Mouse (Mus musculus): ENCODE data around the gene Suclg2. TPM values are rescaled to one million over a fixed set of nuclear protein-coding genes. Genes with fewer than 3 reads are reported as not detected.
A peak's percentile ranks its signal among the peaks of the same experiment; 100 is the strongest.

Gene Suclg2
- polyA plus RNA-seq, 1 experiment from 2014 or later = 38.1 TPM

DNA sequence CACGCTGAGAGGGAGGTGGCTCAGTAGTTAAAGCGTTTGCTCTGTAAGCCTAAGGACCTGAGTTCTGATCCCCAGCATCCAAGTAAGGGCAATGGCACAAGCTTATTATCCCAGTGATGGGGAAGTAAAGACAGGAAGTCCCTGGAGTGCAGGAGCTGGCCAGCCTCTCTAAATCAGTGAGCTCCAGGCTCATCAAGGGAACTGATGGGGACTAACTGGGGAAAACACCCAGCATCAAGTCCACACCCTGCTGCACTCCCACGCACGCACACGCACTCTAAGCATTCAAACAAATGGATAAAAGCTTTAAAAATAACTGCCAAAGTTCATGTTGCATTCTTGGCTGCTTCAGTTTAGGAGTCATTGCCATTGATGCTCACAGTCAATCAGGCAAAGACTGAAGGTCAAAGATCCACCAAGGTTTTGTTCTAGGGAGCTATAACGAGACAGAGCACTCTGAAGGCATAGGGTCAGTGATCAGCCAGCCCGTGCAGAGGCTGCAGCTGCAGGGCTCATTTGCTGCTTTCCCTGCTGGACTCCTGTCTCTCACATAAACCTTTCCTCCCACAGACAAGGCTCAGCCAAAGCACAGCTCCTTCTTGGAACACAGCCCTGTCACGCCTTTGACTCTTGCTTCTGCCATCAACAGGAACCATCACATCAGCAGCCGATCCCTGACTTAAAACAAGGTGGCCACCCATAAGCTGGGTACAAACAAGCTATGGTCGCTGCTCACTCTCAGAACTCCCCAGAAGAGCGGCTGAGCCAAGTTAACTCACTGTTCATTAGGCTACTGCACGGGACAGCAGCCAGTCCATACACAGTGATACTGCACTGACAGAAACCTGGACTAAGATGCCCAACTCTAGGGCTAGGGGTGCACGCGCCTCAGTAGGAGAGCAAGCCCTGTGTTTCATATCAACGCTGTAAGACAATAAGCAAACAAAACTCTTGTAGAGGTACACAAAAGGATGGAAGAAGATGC, 121.5 kb downstream of the Suclg2 start:
- H3K9me3 ChIP-seq (ENCODE audit: control insufficient read depth, low read length) = no peaks in the 10 kb centered on the region
- H3K27ac ChIP-seq (ENCODE audit: low read depth, low read length) = no peak overlapping the region
- WGBS = 79% methylated on average over 15 of the region's 15 CpGs
- no peak overlapping the region for H3K9ac ChIP-seq (ENCODE audit: low read depth, low read length)
- ATAC-seq (ENCODE audit: low FRiP score) = no peak
- H3K4me2 ChIP-seq (replicated peaks; ENCODE audit: low read depth, low read length) = no peak overlapping the region
- H3K27me3 ChIP-seq (ENCODE audit: control insufficient read depth, insufficient read depth, low read length) = no peaks in the 10 kb centered on the region
- H3K4me1 ChIP-seq (replicated peaks; ENCODE audit: control insufficient read depth, insufficient read depth, low read length) = no peaks in the 10 kb centered on the region
- DNase-seq (ENCODE audit: low spot score) = no peak
- no peak overlapping the region for H3K4me3 ChIP-seq (ENCODE audit: low read depth, low read length)
- H3K36me3 ChIP-seq (ENCODE audit: control insufficient read depth, insufficient read depth, low read length) = no peaks in the 10 kb centered on the region

DNA sequence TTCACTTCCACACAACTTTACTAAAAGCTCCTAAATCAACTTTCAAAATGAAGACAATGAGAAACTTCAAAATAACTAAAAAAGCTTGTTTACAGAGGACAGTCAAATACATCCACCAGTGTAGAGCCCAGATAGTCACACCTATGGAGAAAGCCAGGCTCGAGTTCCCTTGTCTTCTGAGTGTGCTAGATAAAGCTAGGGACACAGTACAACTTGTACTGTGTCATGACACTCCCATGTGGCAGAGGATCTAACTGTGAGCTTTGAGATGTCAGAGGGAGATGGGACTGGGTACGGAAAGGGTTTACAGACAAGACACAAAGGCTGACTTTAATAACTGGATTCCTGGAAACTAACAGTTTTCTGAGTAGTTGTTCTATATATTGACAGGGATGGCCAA, 122.7 kb downstream of the Suclg2 start:
- H3K4me1 ChIP-seq (replicated peaks; ENCODE audit: control insufficient read depth, insufficient read depth, low read length) = no peaks in the 10 kb centered on the region
- H3K9me3 ChIP-seq (ENCODE audit: control insufficient read depth, low read length) = no peaks in the 10 kb centered on the region
- no peak for DNase-seq (ENCODE audit: low spot score)
- H3K36me3 ChIP-seq (ENCODE audit: control insufficient read depth, insufficient read depth, low read length) = no peaks in the 10 kb centered on the region
- H3K27ac ChIP-seq (ENCODE audit: low read depth, low read length) = no peak overlapping the region
- H3K9ac ChIP-seq (ENCODE audit: low read depth, low read length) = no peak overlapping the region
- H3K4me3 ChIP-seq (ENCODE audit: low read depth, low read length) = no peak overlapping the region
- ATAC-seq (ENCODE audit: low FRiP score) = no peak
- WGBS = 77% methylated on average over 2 of the region's 2 CpGs
- H3K4me2 ChIP-seq (replicated peaks; ENCODE audit: low read depth, low read length) = no peak overlapping the region
- no peaks in the 10 kb centered on the region for H3K27me3 ChIP-seq (ENCODE audit: control insufficient read depth, insufficient read depth, low read length)

DNA sequence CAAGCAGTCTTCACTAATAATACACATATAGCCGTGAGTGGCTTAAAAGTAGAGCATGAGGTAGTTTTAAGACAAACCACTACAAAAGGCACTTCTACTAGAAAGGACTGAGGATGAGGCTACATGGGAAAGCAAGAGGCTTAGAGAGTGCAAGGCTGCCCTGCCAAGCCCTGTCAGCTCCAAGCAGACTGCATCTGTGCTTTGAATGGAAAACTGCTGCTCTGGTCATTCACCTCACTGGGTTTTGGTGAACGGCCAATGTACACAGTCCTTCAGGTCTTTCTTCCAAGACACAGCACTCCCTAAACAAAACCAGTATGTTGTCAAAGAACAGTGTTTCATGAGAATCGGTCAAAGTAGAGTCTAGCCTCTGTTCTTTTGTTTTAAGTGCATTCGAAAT, 124.4 kb downstream of the Suclg2 start:
- no peak overlapping the region for H3K4me2 ChIP-seq (replicated peaks; ENCODE audit: low read depth, low read length)
- no peaks in the 10 kb centered on the region for H3K4me1 ChIP-seq (replicated peaks; ENCODE audit: control insufficient read depth, insufficient read depth, low read length)
- no peak overlapping the region for H3K27ac ChIP-seq (ENCODE audit: low read depth, low read length)
- no peaks in the 10 kb centered on the region for H3K36me3 ChIP-seq (ENCODE audit: control insufficient read depth, insufficient read depth, low read length)
- ATAC-seq (ENCODE audit: low FRiP score) = no peak
- no peak for DNase-seq (ENCODE audit: low spot score)
- no peak overlapping the region for H3K4me3 ChIP-seq (ENCODE audit: low read depth, low read length)
- no peaks in the 10 kb centered on the region for H3K27me3 ChIP-seq (ENCODE audit: control insufficient read depth, insufficient read depth, low read length)
- H3K9me3 ChIP-seq (ENCODE audit: control insufficient read depth, low read length) = no peaks in the 10 kb centered on the region
- no peak overlapping the region for H3K9ac ChIP-seq (ENCODE audit: low read depth, low read length)
- 89% methylated on average over 4 of the region's 4 CpGs for WGBS

DNA sequence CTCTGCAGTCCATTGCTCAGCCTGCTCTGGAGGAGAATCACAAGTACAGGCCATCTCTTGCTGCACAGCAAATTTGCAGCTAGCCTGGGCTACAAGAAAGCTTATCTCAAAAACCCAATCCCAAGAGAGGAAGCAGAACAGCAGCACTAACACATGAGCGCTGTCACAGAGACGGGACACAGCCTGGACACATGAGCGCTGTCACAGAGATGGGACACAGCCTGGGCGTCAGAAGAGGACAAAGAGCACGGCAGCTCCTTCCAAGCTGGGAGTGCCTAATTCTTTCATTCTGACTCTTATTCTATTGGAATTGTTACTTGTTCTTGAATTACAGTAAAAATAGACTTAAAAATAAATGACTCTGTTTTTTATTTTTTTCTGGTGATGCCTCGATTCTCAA, 126.2 kb downstream of the Suclg2 start:
- Histone ChIP-seq H3K9ac (ENCODE audit: low read depth, low read length) (no peak overlapping the region), H3K4me2 (replicated peaks; ENCODE audit: low read depth, low read length) (no peak overlapping the region), H3K36me3 (ENCODE audit: control insufficient read depth, insufficient read depth, low read length) (no peaks in the 10 kb centered on the region), H3K27me3 (ENCODE audit: control insufficient read depth, insufficient read depth, low read length) (no peaks in the 10 kb centered on the region), H3K4me1 (replicated peaks; ENCODE audit: control insufficient read depth, insufficient read depth, low read length) (no peaks in the 10 kb centered on the region), H3K4me3 (ENCODE audit: low read depth, low read length) (no peak overlapping the region), H3K9me3 (ENCODE audit: control insufficient read depth, low read length) (no peaks in the 10 kb centered on the region), H3K27ac (ENCODE audit: low read depth, low read length) (no peak overlapping the region)
- ATAC-seq (ENCODE audit: low FRiP score) (no peak), DNase-seq (ENCODE audit: low spot score) (no peak)
- 94% methylated on average over 6 of the region's 6 CpGs for WGBS

DNA sequence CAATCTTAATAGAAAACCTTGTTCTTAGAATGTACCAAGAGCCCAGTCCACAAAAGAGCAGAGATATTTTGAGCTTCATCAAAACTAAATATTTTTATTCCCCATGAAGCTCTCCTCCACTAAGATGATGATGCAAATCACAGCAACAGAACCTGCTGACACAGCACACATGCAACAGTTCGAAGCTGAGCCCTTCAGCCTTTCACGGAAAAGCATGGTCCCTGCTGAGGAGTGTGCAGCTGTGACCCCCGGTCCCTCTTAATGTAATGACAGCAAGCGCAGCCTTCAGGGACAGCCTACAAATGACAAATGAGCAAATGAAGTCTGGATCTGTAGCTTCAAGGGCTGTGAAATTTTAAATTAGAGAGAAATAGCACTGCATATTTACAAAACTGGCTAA, 128.1 kb downstream of the Suclg2 start:
- H3K36me3 ChIP-seq (ENCODE audit: control insufficient read depth, insufficient read depth, low read length) = no peaks in the 10 kb centered on the region
- 22% methylated on average over 4 of the region's 4 CpGs for WGBS
- H3K4me2 ChIP-seq (replicated peaks; ENCODE audit: low read depth, low read length) = no peak overlapping the region
- H3K9ac ChIP-seq (ENCODE audit: low read depth, low read length) = no peak overlapping the region
- H3K27ac ChIP-seq (ENCODE audit: low read depth, low read length) = no peak overlapping the region
- H3K4me1 ChIP-seq (replicated peaks; ENCODE audit: control insufficient read depth, insufficient read depth, low read length) = no peaks in the 10 kb centered on the region
- H3K9me3 ChIP-seq (ENCODE audit: control insufficient read depth, low read length) = no peaks in the 10 kb centered on the region
- no peaks in the 10 kb centered on the region for H3K27me3 ChIP-seq (ENCODE audit: control insufficient read depth, insufficient read depth, low read length)
- H3K4me3 ChIP-seq (ENCODE audit: low read depth, low read length) = no peak overlapping the region
- ATAC-seq (ENCODE audit: low FRiP score) = peak; percentile 83
- DNase-seq (ENCODE audit: low spot score) = peak; percentile 38

DNA sequence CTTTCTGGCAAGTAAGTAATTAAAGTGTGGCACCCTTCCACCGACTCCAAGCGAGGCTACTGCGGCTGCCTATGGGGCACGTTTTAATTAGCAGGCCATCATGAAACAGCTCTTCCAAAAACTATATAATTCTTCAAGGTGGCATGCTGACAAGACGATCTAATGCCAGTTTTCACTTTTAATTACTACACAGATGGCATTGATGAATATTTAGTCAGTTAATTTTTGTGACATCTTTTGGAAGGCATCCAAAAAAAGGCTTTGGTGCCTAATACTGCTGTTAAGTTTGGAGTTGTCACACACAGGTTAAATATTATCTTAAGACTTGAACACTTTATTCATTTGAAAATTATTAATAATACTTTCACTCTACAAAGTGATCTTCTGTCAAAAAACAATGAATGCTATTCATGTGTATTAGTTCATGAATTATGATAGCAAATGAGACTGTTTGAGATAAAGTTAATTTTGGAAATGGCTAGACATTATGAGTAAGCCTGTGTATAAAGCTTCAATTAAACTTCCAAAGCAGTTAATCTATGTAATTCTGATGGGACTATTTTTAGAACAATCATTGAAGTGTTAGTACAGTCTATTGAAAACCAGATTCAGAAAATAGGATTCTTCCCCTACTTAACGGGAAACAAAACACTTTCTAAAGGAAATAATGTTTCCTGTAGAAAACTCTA, 131.3 kb downstream of the Suclg2 start:
- Histone ChIP-seq H3K27me3 (ENCODE audit: control insufficient read depth, insufficient read depth, low read length) (no peaks in the 10 kb centered on the region), H3K27ac (ENCODE audit: low read depth, low read length) (no peak overlapping the region), H3K4me2 (replicated peaks; ENCODE audit: low read depth, low read length) (no peak overlapping the region), H3K4me1 (replicated peaks; ENCODE audit: control insufficient read depth, insufficient read depth, low read length) (no peaks in the 10 kb centered on the region), H3K4me3 (ENCODE audit: low read depth, low read length) (no peak overlapping the region), H3K36me3 (ENCODE audit: control insufficient read depth, insufficient read depth, low read length) (no peaks in the 10 kb centered on the region), H3K9ac (ENCODE audit: low read depth, low read length) (no peak overlapping the region), H3K9me3 (ENCODE audit: control insufficient read depth, low read length) (no peaks in the 10 kb centered on the region)
- DNase-seq (ENCODE audit: low spot score) (no peak), ATAC-seq (ENCODE audit: low FRiP score) (no peak)
- WGBS = 87% methylated on average over 6 of the region's 6 CpGs

DNA sequence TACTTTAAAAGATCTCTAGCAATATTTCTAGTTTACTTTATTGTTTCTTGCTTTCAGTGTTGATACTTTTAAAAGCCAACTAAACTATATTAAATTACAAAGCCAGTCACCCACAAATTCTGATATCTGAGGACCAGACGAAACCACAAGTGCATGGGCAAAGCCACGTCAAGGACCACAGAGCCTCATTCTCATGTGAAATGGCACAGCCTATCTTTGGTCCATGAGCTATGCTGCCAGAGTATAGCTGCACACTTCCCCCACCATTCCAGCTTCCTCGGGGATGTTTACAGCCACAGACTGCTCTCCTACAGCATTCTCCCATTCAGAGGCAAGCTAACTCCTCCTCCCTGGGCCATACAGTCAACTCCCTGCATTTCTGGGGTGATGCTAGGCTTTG, 136.7 kb downstream of the Suclg2 start:
- no peaks in the 10 kb centered on the region for H3K9me3 ChIP-seq (ENCODE audit: control insufficient read depth, low read length)
- H3K9ac ChIP-seq (ENCODE audit: low read depth, low read length) = no peak overlapping the region
- no peak for DNase-seq (ENCODE audit: low spot score)
- no peaks in the 10 kb centered on the region for H3K36me3 ChIP-seq (ENCODE audit: control insufficient read depth, insufficient read depth, low read length)
- no peak for ATAC-seq (ENCODE audit: low FRiP score)
- H3K27me3 ChIP-seq (ENCODE audit: control insufficient read depth, insufficient read depth, low read length) = no peaks in the 10 kb centered on the region
- 86% methylated on average over 3 of the region's 3 CpGs for WGBS
- no peak overlapping the region for H3K4me2 ChIP-seq (replicated peaks; ENCODE audit: low read depth, low read length)
- no peak overlapping the region for H3K4me3 ChIP-seq (ENCODE audit: low read depth, low read length)
- H3K27ac ChIP-seq (ENCODE audit: low read depth, low read length) = no peak overlapping the region
- no peaks in the 10 kb centered on the region for H3K4me1 ChIP-seq (replicated peaks; ENCODE audit: control insufficient read depth, insufficient read depth, low read length)

DNA sequence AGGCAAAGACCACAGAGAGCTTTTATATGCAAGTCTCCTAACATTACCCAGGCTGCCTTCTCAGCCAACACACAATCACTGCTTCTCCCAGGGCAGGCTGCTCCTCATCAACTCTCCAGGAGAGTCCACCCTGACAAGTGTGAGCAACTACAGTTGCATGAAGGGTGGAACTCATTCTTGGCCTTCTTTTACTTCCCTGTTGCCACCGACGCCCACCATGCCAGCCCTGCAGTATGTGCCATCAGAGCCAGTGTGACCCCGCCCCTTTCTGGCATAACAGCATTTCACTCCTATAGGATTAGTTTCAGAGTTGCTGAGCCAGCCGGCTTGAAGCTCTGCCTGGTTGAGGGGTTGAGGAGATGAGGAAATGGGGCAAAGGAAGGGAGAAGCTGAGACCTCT, 138.8 kb downstream of the Suclg2 start:
- 82% methylated on average over 4 of the region's 4 CpGs for WGBS
- no peak overlapping the region for H3K4me3 ChIP-seq (ENCODE audit: low read depth, low read length)
- DNase-seq (ENCODE audit: low spot score) (no peak), ATAC-seq (ENCODE audit: low FRiP score) (no peak)
- no peaks in the 10 kb centered on the region for H3K36me3 ChIP-seq (ENCODE audit: control insufficient read depth, insufficient read depth, low read length)
- H3K27ac ChIP-seq (ENCODE audit: low read depth, low read length) = no peak overlapping the region
- H3K27me3 ChIP-seq (ENCODE audit: control insufficient read depth, insufficient read depth, low read length) = no peaks in the 10 kb centered on the region
- H3K4me1 ChIP-seq (replicated peaks; ENCODE audit: control insufficient read depth, insufficient read depth, low read length) = no peaks in the 10 kb centered on the region; the same call in 1 of the 2 replicates
- H3K9ac ChIP-seq (ENCODE audit: low read depth, low read length) = no peak overlapping the region
- H3K4me2 ChIP-seq (replicated peaks; ENCODE audit: low read depth, low read length) = no peak overlapping the region
- no peaks in the 10 kb centered on the region for H3K9me3 ChIP-seq (ENCODE audit: control insufficient read depth, low read length)

Data from hindbrain, embryonic 11.5 days (tissue).